Mouse (Mus musculus) stomach, postnatal 0 days (tissue): ENCODE results near the gene Cactin. TPM values are rescaled to one million over a fixed set of nuclear protein-coding genes. Genes with fewer than 3 reads are reported as not detected.

Experiments used
- ATAC-seq: fragments of 200-750 bp; cut with Nextera tagmentation; 2 replicates; pipeline ENCODE4 v1.8.0; 2017; ENCODE audit not compliant: low FRiP score, low TSS enrichment
- DNase-seq: peaks from one replicate; pipeline ENCODE4 v3.0.0-alpha.2; 2016; ENCODE audit warnings: low spot score
- H3K27ac ChIP-seq: fragments of 300-500 bp; sonication (generic); replicated peaks from 2 replicates; pipeline ENCODE4 v1.5.1; 2014; ENCODE audit warnings: mild to moderate bottlenecking, control low read depth
- H3K27me3 ChIP-seq: fragments of 300-500 bp; sonication (generic); 2 replicates; pipeline ENCODE4 v1.6.1; 2014; ENCODE audit warnings: low read length; ENCODE audit not compliant: control insufficient read depth, insufficient read depth
- H3K36me3 ChIP-seq: fragments of 300-500 bp; sonication (generic); 2 replicates; pipeline ENCODE4 v1.6.1; 2014; ENCODE audit warnings: low read length, mixed read lengths; ENCODE audit not compliant: control insufficient read depth, insufficient read depth
- H3K4me1 ChIP-seq: fragments of 300-500 bp; sonication (generic); replicated peaks from 2 replicates; pipeline ENCODE4 v1.6.1; 2014; ENCODE audit warnings: antibody characterized with exemption; ENCODE audit not compliant: control insufficient read depth, insufficient read depth
- H3K4me2 ChIP-seq: fragments of 300-500 bp; sonication (generic); replicated peaks from 2 replicates; pipeline ENCODE4 v1.6.1; 2014; ENCODE audit warnings: low read depth, mild to moderate bottlenecking, control low read depth, moderate library complexity
- H3K4me3 ChIP-seq: fragments of 300-500 bp; sonication (generic); 2 replicates; pipeline ENCODE4 v1.5.1; 2014; ENCODE audit warnings: low read depth, low read length, control low read depth
- H3K9ac ChIP-seq: fragments of 300-500 bp; sonication (generic); 2 replicates; pipeline ENCODE4 v1.6.1; 2014; ENCODE audit warnings: mild to moderate bottlenecking, low read length, control low read depth, mixed read lengths
- H3K9me3 ChIP-seq: fragments of 300-500 bp; sonication (generic); 2 replicates; pipeline ENCODE4 v1.6.1; 2016; ENCODE audit warnings: low read length; ENCODE audit not compliant: control insufficient read depth
- CTCF ChIP-seq: IDR thresholded peaks from 2 replicates; pipeline ENCODE4 v1.5.1; 2016; ENCODE audit warnings: antibody characterized with exemption, low read depth, mild to moderate bottlenecking, moderate library complexity
- EP300 ChIP-seq: optimal IDR thresholded peaks from 2 replicates; pipeline ENCODE3; 2016; ENCODE audit warnings: antibody characterized with exemption
- WGBS: fragments of 180-500 bp; shearing (Covaris S2); extraction: QIAGEN DNeasy Blood & Tissue Kit; methylation state at CpG from one replicate; pipeline ENCODE4 v1.1.7; 2014; 5-methylcytosine and 5-hydroxymethylcytosine counted together
- polyA plus RNA-seq: library from polyadenylated mRNA; unstranded; fragments of >200 nt; fragmentation: Nextera tagmentation; extraction: Ambion mirVana; gene quantifications from 2 replicates; pipeline ENCODE4 v1.2.1, GENCODE M21; 2015

The Cactin gene
- polyA plus RNA-seq, 1 experiment from 2014 or later = 16.2 TPM

DNA sequence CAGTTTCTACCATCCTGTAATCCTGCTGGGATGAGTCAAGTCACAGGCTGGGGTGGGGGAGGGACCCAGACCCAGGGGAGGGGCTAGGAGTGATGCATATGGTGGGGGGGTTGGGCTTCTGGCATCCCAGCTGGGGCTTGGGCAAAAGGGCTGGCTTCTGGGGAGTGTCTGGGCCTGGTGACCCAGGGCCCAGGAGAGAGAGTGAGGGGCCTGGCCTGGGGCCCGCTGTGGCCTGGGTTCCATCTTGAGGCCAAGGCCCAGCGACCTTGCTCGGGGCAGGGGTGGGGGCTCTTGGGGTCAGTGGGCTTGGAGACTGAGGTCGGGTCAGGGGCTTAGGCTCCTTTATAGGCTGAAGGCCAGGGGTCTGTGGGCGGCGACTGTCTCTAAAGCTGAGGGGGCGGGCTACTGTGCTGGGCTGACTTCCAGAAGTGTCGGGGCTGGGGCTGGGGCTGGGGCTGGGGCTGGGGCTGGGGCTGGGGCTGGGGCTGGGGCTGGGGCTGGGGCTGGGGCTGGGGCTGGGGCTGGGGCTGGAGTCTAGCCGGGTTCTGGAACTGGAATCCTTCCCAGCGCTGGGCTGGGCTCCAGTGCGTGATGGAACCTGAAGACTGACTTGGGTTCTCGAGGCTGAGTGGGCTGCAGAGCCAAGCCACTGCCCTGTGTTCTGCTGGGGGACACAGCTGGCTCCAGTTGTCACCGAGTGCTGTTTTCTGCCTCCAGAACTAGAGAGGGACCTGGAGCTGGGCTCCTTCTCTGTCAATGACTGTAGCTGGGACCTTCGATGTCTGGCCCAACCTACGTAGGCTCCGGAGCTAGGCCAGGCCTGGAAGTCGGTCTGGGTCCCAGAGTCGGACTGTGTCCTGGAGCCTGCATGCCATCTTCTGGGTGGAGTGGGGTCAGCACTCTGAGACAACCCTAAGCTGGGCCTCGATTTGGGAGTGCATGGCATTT lies 14.8 kb downstream of the Cactin start:
- DNase-seq = no peak
- peaks cover 7% of the 10 kb centered on the region; the same call in 1 of the 2 replicates for H3K4me1 ChIP-seq
- H3K9ac ChIP-seq = no peak overlapping the region; the same call in 1 of the 2 replicates
- no peaks in the 10 kb centered on the region for H3K9me3 ChIP-seq
- TF ChIP-seq EP300 = no peak
- TF ChIP-seq CTCF = peak; percentile 51
- 33% methylated on average over 19 of the region's 19 CpGs for WGBS
- no peaks in the 10 kb centered on the region for H3K36me3 ChIP-seq
- H3K27ac ChIP-seq = peak overlapping the region; percentile 89
- H3K4me3 ChIP-seq = no peak overlapping the region
- peak overlapping the region; percentile 25 for H3K4me2 ChIP-seq
- peak; percentile 47 for ATAC-seq
- H3K27me3 ChIP-seq = no peaks in the 10 kb centered on the region

- TF ChIP-seq CTCF = no peak
- no peak overlapping the region for H3K9ac ChIP-seq
- 89% methylated on average over 4 of the region's 4 CpGs for WGBS
These were observed 15.7 kb downstream of the Cactin start for GRCm38 (mm10) chr10:81336558-81336957.

DNA sequence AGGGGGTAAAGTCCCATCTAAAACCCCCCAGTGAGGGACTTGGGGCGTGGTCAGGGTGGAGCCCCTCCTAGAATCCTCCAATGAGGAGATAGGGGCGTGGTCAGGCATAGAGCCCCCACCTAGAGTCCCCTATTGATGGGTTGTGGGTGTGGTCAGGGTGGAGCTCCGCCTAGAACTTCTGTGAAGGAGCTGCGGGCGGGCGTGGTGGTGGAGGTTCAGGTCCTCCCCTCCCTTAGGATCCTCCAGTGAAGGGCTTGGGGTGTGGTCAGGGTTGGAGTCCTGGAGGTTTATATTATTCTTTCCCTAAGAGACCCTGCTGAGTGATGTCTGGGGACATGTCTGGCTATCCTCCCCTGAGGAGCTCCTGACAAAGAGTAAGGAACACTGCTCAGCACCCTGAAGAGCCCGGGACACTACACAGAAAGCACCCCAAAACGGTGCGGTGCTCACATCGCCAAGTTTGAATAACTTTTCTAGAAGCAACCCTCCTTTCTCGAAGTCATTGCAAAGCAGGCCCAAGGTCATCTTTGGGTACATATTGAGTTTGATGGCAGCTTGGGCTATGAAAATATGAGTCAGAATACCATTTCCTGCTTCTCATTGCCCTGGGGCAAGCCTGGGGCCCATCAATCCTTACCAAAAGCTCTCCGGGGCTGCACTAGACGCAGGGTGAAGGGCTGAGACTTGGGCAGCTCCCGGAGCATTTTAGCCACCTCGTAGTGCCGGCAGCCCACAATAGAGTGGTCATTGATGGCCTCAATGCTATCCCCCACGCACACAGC lies 19.8 kb downstream of the Cactin start:
- 51% methylated on average over 17 of the region's 17 CpGs for WGBS
- Histone ChIP-seq H3K36me3 (no peaks in the 10 kb centered on the region), H3K9me3 (no peaks in the 10 kb centered on the region), H3K27ac (no peak overlapping the region), H3K4me2 (no peak overlapping the region), H3K4me3 (no peak overlapping the region), H3K9ac (no peak overlapping the region), H3K4me1 (peaks cover 5% of the 10 kb centered on the region; the same call in 1 of the 2 replicates), H3K27me3 (0 out of 2 replicates have a peak, but pooled peaks cover 3% of the 10 kb centered on the region)
- ATAC-seq (no peak), DNase-seq (no peak)
- TF ChIP-seq CTCF (no peak), EP300 (no peak)

More at GRCm38 (mm10) chr10:81336558-81336957, 15.7 kb downstream of the Cactin start:
- Histone ChIP-seq H3K4me2 (no peak overlapping the region), H3K4me3 (no peak overlapping the region), H3K27me3 (no peaks in the 10 kb centered on the region), H3K4me1 (peaks cover 7% of the 10 kb centered on the region; the same call in 1 of the 2 replicates), H3K36me3 (no peaks in the 10 kb centered on the region), H3K9me3 (no peaks in the 10 kb centered on the region), H3K27ac (peak overlapping the region; percentile 82)
- ATAC-seq (no peak), DNase-seq (no peak)

DNA sequence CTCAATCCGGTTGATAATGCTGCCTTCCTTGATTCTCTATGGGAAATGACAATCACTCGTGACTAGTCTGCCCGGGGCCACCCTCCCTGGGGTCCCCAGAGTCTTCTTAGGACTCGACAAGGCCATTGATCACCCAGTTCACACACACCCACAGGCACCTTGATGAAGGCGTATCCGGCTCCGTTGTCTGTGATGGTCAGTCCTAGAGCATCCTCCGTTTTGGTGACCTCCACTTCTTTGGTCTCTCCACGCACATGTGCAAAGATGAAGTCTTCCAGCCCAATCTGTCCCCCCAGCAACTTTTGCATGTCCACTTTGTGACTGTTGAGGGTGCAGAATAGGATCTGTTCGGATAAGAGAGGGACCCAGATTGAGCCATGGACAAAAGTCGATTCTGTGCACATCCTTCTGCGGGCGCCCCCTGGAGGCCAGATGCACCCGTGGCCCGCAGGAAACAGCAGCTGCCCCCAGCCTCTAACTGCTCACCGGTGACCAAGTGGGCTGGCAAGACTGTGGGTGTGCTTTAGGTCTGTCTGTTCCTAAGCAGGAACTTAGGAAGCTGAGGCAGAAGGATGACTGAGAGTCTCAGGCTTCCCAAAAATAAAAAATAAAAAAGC lies 20.5 kb downstream of the Cactin start:
- ATAC-seq = no peak
- peaks cover under 1% of the 10 kb centered on the region for H3K4me1 ChIP-seq
- H3K27me3 ChIP-seq = 0 out of 2 replicates have a peak, but pooled peaks cover 3% of the 10 kb centered on the region
- peak; percentile 74 for DNase-seq
- H3K4me2 ChIP-seq = no peak overlapping the region
- H3K36me3 ChIP-seq = no peaks in the 10 kb centered on the region
- H3K9ac ChIP-seq = no peak overlapping the region
- H3K4me3 ChIP-seq = no peak overlapping the region
- 40% methylated on average over 16 of the region's 16 CpGs for WGBS
- no peaks in the 10 kb centered on the region for H3K9me3 ChIP-seq
- H3K27ac ChIP-seq = no peak overlapping the region
- peak; percentile 84 for TF ChIP-seq CTCF
- no peak for TF ChIP-seq EP300

GRCm38 (mm10) chr10:81342686-81343505 lies 22.0 kb downstream of the Cactin start, which contains the start of gene Gipc3:
TSS of gene Gipc3 (minus strand) at chr10:81343266.
- 0 out of 2 replicates have a peak, but pooled peaks cover 3% of the 10 kb centered on the region for H3K27me3 ChIP-seq
- no peak within 1 kb of the TSS for H3K27ac ChIP-seq
- no peaks in the 10 kb centered on the region for H3K9me3 ChIP-seq
- ATAC-seq = no peak
- WGBS = 6% methylated on average over 43 of the region's 67 CpGs
- H3K4me2 ChIP-seq = peak within 1 kb of the TSS; percentile 84
- H3K4me1 ChIP-seq = no peaks in the 10 kb centered on the region; the same call in 1 of the 2 replicates
- no peak for DNase-seq
- peak within 1 kb of the TSS; percentile 48 for H3K4me3 ChIP-seq
- TF ChIP-seq CTCF = no peak
- no peak for TF ChIP-seq EP300
- peak within 1 kb of the TSS; percentile 68 for H3K9ac ChIP-seq
- H3K36me3 ChIP-seq = no peaks in the 10 kb centered on the region
